In genomic region chr1:162410207-162410965, GRCm38 (mm10) we compare ENCODE assay signal across 14 mouse cellular contexts.
DNase-seq lines count a peak whose midpoint lies in the region; ATAC-seq and TF ChIP-seq lines count a peak whose summit lies in the region.
"Had no signal": no experiment of that assay in that cellular context is flagged by ENCODE, and none has a peak within 500 bp of the region (broad histone marks: within the 10 kb centered on the region; RNA-seq: fewer than 3 reads in every experiment).

No protein-coding gene starts in this region.

- peak overlapping the region; percentile 46 for H3K27ac ChIP-seq in hindbrain, embryonic 12.5 days
- peak overlapping the region; percentile 74 for H3K27ac ChIP-seq in midbrain, embryonic 13.5 days
- H3K27ac ChIP-seq in gastrocnemius, adult 2 months = no peak overlapping the region
- H3K27ac ChIP-seq: heart, embryonic 10.5 days; liver, embryonic 14.5 days had no signal

- no peaks in the 10 kb centered on the region for H3K36me3 ChIP-seq in hindbrain, embryonic 12.5 days
- no peaks in the 10 kb centered on the region for H3K36me3 ChIP-seq in midbrain, embryonic 13.5 days
- H3K36me3 ChIP-seq: heart, embryonic 10.5 days had no signal

- peak; percentile 55; the same call in 1 of the 2 replicates for ATAC-seq in frontal cortex, adult (ENCODE audit: low TSS enrichment)
- peak; percentile 62 for ATAC-seq in hindbrain, embryonic 12.5 days (ENCODE audit: low FRiP score)
- ATAC-seq in midbrain, embryonic 13.5 days = peak; percentile 85

- DNase-seq in frontal cortex, postnatal 14 days (ENCODE audit: low spot score in 2 of 2) = no peak
- peak; percentile 32 for DNase-seq in Muller cell, postnatal 12 days (ENCODE audit: inconsistent ontology term)
- no peak for DNase-seq in gastrocnemius, adult 2 months
- DNase-seq in adrenal gland, adult 8-10 months = no peak
- no peak for DNase-seq in cerebellum, adult 9-10 months
- DNase-seq: adrenal gland, postnatal 25 days; heart, postnatal 4 days; lung, postnatal 14 days; thymus, adult 18-20 months had no signal

- H3K4me3 ChIP-seq in hindbrain, embryonic 12.5 days = no peak overlapping the region
- no peak overlapping the region for H3K4me3 ChIP-seq in midbrain, embryonic 13.5 days (replicated peaks)
- no peak overlapping the region for H3K4me3 ChIP-seq in gastrocnemius, adult 2 months
- H3K4me3 ChIP-seq: heart, embryonic 10.5 days had no signal

- no peaks in the 10 kb centered on the region for H3K27me3 ChIP-seq in hindbrain, embryonic 12.5 days
- no peaks in the 10 kb centered on the region for H3K27me3 ChIP-seq in midbrain, embryonic 13.5 days

- no peaks in the 10 kb centered on the region for H3K9me3 ChIP-seq in hindbrain, embryonic 12.5 days (replicated peaks)
- H3K9me3 ChIP-seq in midbrain, embryonic 13.5 days = no peaks in the 10 kb centered on the region
- H3K9me3 ChIP-seq: heart, embryonic 10.5 days had no signal

- peaks cover 15% of the 10 kb centered on the region for H3K4me1 ChIP-seq in hindbrain, embryonic 12.5 days
- peaks cover 19% of the 10 kb centered on the region for H3K4me1 ChIP-seq in midbrain, embryonic 13.5 days (replicated peaks)
- H3K4me1 ChIP-seq: heart, embryonic 10.5 days had no signal

- 54% methylated on average over 14 of the region's 14 CpGs for WGBS in hindbrain, embryonic 12.5 days
- WGBS in midbrain, embryonic 13.5 days = 55% methylated on average over 14 of the region's 14 CpGs

- no peak overlapping the region for H3K4me2 ChIP-seq in hindbrain, embryonic 12.5 days (replicated peaks)
- 0 out of 2 replicates have a peak overlapping the region, but pooled peaks have one; percentile 0 for H3K4me2 ChIP-seq in midbrain, embryonic 13.5 days (replicated peaks)

- intact Hi-C loops in gastrocnemius, adult 2 months (cut with DNase I) = no loop called here

- TF ChIP-seq CTCF in gastrocnemius, adult 2 months (IDR thresholded peaks at IDR 0.05) = no peak

- no peak overlapping the region for H3K9ac ChIP-seq in hindbrain, embryonic 12.5 days
- no peak overlapping the region for H3K9ac ChIP-seq in midbrain, embryonic 13.5 days (replicated peaks)
- H3K9ac ChIP-seq: liver, embryonic 14.5 days had no signal
